Mouse (Mus musculus): Measurements from ENCODE around the gene Xiap. TPM values are rescaled to one million over a fixed set of nuclear protein-coding genes. Genes with fewer than 3 reads are reported as not detected.

Xiap gene
- total RNA-seq, 2 experiments from 2014 or later: 32.8 to 35.5 TPM

- intact Hi-C loops (cut with DNase I): loop anchor here (5.0 kb wide), 1 partner anchor 94 kb away; no protein-coding TSS in a partner anchor
- no peak for DNase-seq (ENCODE audit: low spot score)
Observed at GRCm38 (mm10) chrX:42153056-42153455, 93.6 kb downstream of the Xiap start.

Other genes with a start within 250 kb of the Xiap start
- gene Thoc2, start 139.0 kb upstream of the Xiap start, total RNA-seq (2021): 10 to 100 TPM; 24.5 to 27.4 TPM
- 10 to 100 TPM; 39.9 to 46.0 TPM for gene Stag2, start 89.6 kb downstream of the Xiap start, total RNA-seq (2021)

All from heart, postnatal 25 days (tissue).